Mouse (Mus musculus) thymus, postnatal 0 days (tissue): ENCODE data around the gene Tgfbr3. TPM values are rescaled to one million over a fixed set of nuclear protein-coding genes. Genes with fewer than 3 reads are reported as not detected.

Experiments used
- DNase-seq: peaks from one replicate; pipeline ENCODE4 v3.0.0-alpha.2; 2015; ENCODE audit warnings: low spot score
- polyA plus RNA-seq: library from polyadenylated mRNA; unstranded; fragments of >200 nt; fragmentation: Nextera tagmentation; extraction: Ambion mirVana; gene quantifications from 2 replicates; pipeline ENCODE4 v1.2.1, GENCODE M21; 2015

Gene Tgfbr3
- polyA plus RNA-seq, 1 experiment from 2014 or later = 11.5 TPM

DNA sequence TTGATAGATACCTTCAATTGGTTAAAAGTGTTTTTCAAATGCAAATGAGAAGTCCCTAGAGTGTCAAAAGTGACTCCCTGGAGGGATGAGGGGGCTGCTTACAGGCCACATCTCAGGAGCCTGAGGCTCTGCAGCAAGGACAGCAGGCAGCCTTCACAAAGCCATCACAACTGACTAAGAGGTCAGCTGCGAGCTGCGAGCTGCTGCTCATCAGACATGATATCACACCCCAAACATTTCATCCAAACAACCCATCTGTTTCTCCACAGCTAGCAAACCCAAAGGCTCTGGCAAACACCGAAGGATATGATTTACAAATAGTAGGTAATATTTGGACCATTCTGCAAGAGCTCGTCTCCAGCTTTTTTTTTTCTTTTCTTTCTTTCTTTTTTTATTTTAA is 112.6 kb downstream of the Tgfbr3 start:
- no peak for DNase-seq

DNA sequence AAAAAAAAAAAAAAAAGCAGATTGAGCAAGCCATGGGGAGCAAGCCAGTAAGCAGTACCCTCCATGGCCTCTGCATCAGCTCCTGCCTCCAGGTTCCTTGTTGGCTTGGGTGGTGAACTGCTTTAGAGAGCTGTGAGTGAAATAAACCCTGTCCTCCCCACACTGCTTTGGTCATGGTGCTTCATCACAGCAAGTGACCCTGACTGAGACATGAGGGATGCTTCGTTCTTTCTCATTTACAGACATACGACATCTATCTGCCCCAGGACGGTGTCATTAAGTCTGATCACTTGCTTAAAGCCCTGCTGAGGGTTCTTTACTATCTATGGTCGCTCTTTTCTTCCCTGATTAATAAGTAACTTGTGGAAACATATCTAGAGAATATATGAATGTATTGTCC is 113.2 kb downstream of the Tgfbr3 start:
- no peak for DNase-seq

DNA sequence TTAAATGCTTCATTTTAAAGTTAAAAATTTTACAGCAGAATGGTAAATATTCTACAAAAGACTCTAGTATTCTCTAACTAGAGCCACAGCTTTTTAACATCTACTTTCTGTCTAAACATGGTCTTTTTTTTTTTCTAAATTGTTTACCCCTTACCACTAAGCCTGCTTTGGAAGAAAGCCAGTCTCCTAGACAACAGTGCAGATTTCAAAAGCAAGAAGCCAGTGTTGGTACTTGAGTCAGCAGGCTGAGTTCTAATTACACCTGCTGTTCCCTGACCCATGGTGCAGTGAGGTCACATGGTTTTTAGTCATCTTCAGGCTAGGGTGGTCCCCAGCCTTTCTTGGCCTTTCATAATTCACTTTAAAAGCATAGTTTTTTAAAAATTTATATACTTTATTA is 115.2 kb downstream of the Tgfbr3 start:
- DNase-seq = no peak

GRCm38 (mm10) chr5:107173483-107173882 is 115.9 kb downstream of the Tgfbr3 start:
- DNase-seq = no peak

DNA sequence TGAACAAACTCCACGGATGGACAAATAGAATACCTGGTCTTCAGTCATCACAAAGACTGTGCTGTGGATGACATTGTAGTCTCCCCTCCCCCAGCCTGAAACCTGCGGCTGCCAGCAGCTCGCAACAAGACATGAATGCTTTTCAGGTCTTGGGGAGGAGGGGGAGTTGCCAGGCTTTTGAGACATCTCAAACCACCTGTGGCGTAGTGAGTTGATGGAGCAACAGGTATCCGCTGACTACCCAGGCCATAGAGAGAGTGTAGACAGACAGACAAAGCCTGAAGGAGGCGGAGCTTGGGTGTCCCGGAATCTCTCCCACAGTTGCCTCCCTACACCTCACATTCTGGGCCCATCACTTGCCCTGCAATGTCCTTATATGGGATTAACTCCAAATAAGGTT is 117.6 kb downstream of the Tgfbr3 start:
- no peak for DNase-seq

DNA sequence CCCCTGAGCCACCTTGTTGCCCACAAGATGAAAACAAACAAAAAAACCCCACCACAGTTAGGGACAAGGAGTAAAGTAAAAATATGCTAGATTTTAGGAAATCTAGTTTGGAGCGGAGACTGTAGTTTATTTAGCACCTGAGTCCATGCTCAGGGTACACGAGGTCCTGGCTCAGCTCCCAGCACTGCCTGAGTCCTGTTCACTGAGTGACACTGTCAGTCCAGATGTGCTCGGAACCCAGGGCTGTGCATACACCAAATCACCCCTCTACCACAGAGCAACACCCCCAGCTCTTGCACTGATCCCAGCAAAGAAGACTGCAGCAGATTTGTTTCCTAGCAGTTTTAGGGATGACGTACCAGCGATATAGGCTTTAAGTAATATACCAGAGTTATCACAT is 119.6 kb downstream of the Tgfbr3 start:
- DNase-seq = no peak

DNA sequence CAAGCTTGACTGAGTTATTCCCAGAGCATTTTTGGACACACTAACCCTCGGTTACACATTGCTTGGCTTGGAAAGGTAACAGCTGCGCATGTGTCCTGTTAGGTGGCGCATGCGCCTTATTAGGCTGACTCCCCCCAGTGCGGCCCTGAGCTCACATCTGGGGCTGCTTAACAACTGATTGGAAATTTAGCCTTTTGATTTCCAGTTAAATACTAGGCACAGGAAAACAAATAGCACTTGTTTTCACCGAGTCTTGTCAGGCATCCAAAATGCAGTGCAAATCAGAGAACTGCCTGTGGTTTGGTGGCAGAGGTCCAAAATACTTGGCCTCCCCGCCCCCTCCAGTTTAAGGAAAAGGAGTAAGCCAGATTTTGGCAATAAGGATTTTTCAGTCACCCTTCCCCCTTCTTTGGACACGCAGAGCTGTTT is 121.5 kb downstream of the Tgfbr3 start:
- no peak for DNase-seq

- no peak for DNase-seq
These were observed 122.1 kb downstream of the Tgfbr3 start for GRCm38 (mm10) chr5:107167373-107167772.

DNA sequence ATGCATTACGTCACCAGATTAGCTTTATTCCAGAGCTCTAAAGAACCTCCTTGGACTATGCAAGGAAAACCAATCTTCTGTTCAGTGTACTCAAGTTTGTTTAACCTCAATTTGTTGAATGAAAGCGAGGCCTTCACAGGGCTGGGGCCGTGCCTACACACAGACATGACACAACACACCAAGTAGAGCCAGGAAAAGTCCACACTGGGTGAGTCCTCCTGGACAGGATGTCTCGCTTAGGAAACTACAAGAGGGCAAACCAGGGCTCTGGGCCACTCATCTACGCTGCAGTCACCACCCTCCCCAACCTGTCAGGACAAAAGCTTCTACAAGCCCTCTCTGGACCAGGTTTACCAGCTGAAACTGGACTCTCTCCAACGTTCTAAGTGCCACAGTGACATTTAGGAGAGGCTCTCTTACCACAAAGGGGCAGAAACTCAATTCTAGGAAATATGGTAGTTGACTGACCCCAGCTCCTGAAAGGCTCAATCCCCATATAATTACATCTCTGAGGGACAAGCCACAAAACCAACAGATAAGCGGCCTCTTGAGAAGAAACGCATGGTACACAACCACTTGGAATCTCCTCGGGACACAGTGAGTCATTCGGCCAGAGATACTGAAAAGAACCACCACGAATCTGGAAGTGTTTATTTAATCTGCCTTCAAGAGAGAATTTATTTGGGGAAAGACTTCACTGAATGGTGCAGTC is 122.6 kb downstream of the Tgfbr3 start:
- no peak for DNase-seq

GRCm38 (mm10) chr5:107165734-107166133 is 123.7 kb downstream of the Tgfbr3 start:
- DNase-seq = peak; percentile 33

- peak; percentile 43 for DNase-seq
These were observed 124.2 kb downstream of the Tgfbr3 start for GRCm38 (mm10) chr5:107165271-107165670.

GRCm38 (mm10) chr5:107164856-107165255 is 124.6 kb downstream of the Tgfbr3 start:
- DNase-seq = no peak

DNA sequence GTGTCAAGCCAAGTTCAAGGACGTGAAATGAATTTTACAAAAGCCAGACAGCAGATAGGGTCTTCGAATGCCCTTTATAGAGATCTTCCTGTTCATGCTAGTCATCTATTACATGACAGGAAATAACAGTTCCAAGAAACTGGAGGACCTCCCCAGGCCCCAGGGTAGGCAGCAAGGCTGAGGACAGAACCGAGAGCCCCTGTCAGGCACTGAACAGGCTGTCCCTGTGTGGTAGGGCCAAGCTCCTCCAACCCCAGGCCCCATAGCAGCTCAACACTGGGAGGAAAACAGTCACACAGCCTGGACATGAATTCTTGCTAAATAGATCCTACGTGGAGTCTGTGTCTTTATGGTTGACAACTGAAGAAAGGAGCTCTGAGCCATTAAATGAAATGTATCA is 125.3 kb downstream of the Tgfbr3 start:
- DNase-seq = no peak

DNA sequence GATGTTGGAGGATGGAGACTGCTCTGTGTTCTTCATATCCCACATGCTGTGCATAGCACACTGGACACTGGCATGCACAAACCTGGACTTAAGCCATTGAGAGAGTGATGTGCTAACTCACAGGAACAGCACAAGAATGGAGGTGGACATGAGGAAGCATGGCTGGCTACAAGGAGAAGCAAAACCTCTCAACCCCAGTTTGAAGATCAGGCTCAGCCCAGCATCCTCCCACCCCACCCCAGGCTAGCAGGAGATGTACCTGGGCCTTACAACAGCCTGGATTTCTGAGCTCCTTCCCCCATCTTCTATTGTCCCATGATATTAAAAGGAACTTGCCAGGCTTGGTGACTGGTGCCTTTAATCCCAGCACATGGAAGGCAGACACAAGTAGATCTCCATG is 126.1 kb downstream of the Tgfbr3 start:
- DNase-seq = no peak

- no peak for DNase-seq
These were observed 126.6 kb downstream of the Tgfbr3 start for GRCm38 (mm10) chr5:107162812-107163211.

DNA sequence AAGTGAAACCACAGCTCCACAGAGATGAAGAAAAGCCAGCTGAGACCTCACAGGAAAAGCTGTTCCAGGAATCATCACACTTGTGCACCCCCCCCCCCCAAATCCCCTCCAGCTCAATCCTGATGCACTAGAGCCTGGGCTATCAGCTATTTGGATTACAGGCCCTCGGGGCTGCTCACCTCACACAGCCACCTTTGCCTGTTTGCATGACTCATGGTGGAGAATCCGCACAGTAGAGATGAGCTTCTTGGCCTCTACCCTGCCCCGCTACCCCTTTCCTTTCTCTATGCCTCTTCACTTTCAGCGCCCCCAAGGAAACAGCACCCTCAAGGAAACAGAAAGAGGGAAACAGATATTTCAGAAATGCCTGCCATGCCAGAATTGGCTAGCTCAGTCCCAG is 127.1 kb downstream of the Tgfbr3 start:
- DNase-seq = no peak

DNA sequence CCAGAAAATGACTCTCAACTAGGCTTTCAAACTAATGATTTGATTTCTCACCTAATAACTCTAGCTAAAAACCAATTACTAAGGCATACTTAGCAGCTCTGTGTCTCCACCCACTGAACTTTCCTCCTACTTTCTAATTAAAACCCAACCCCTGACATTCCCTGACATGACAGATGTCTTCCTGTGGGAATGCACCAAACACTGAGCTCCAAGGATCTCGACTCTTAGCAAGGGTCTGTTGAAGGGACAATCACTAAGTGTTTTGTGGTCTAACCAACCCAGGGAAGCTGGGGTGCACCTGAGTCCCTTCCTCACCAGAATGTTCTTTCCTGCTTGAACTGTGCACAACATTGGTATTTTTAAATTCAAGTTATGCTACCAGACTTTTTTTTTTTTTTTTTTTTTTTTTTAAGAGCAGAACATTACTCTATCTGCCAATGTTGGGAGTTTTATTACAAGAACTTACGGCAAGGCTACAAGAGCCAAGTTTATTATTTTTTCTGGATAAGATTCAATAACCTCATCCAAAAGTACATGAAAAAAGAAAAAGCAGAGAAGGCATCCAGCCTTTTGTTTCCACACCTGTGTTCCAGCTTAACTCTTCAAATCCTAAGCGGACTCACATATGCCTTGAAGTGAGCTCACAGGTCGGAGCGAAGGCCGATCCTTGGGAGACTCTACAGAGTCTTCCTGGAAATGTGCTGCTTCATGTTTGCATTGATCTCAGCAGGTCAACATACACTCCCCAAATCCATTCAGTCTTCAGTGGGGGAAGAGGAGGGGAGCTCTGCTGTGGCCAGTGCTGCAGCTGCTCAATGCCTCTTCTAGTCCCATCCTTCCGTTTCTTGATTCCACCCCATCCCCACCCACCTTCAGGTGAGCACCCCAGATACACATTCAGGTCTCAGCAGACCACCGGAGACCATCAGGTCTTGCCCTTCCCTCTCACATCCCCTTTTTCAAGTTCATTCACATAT is 129.2 kb downstream of the Tgfbr3 start:
- no peak for DNase-seq

DNA sequence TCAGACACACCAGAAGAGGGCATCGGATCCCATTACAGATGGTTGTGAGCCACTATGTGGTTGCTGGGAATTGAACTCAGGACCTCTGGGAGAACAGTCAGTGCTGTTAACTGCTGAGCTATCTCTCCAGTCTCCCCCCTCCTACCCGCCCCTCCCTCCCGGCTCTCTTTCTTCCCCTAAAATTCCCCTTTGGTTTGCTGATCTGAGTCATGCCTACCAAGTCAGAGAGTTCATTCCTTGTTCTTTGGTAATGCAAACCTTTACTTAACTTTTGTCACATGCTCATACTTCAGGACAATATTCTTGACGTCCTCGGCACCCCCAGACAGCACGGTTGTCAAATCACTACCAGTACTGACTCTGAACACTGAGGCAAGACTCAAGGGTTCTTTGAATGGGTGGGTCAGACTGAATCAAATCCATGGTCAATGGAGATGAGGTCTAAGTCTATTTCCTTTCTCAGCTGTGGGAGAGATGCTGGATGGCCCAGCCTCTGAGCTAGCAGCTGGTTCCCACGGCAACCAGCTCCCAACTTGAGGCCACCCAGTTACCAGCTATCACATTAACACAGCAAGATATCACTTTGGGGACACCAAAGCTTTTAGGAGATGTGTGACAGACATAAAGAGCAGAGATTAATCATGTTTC is 130.8 kb downstream of the Tgfbr3 start:
- no peak for DNase-seq

GRCm38 (mm10) chr5:107157384-107157783 is 132.0 kb downstream of the Tgfbr3 start:
- no peak for DNase-seq

- no peak for DNase-seq
These were observed 133.3 kb downstream of the Tgfbr3 start for GRCm38 (mm10) chr5:107156096-107156495.

- DNase-seq = no peak
These were observed 136.4 kb downstream of the Tgfbr3 start for GRCm38 (mm10) chr5:107152989-107153388.

DNA sequence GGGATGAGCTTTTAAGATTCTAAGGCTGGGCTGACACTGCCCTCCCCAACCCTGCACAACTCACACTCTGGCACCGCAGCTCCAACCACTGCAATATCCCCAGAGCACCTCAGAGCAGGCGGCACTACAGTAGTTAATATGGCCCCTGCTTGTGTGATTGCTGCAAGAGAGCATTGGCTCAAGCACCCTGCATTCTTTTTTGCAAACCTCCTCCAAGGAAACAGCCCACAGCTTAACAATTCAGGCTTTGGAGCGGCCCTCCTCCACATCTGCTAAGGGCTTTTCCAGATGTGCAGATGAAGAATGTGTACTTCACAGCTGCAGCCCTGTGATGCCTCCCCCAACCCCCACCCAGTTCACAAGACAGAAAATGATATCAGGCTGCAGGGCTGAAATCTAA is 138.1 kb downstream of the Tgfbr3 start:
- no peak for DNase-seq
